Mouse (Mus musculus) 3T3-L1 (cell line): ENCODE results near the gene Micall1.

Experiments used
- DNase-seq: peaks from one replicate; pipeline ENCODE4 v3.0.0-alpha.2; 2015; ENCODE audit warnings: low read depth, low spot score

The Micall1 gene

GRCm38 (mm10) chr15:79097135-79097534 lies 11.6 kb upstream of the Micall1 start:
- DNase-seq: no peak

- no peak for DNase-seq
Measured at GRCm38 (mm10) chr15:79097611-79098025, 11.1 kb upstream of the Micall1 start.

GRCm38 (mm10) chr15:79098220-79098619 lies 10.5 kb upstream of the Micall1 start:
- no peak for DNase-seq

- DNase-seq: no peak
Measured at GRCm38 (mm10) chr15:79098868-79099267, 9.8 kb upstream of the Micall1 start.

GRCm38 (mm10) chr15:79099456-79099855 lies 9.2 kb upstream of the Micall1 start:
- DNase-seq: no peak

- DNase-seq: peak; percentile 70
Measured at GRCm38 (mm10) chr15:79100391-79100790, 8.3 kb upstream of the Micall1 start.

GRCm38 (mm10) chr15:79101531-79101930 lies 7.2 kb upstream of the Micall1 start:
- DNase-seq: peak; percentile 19

- DNase-seq: no peak
Measured at GRCm38 (mm10) chr15:79103264-79103663, 5.4 kb upstream of the Micall1 start.

- no peak for DNase-seq
Measured at GRCm38 (mm10) chr15:79105804-79106203, 2.9 kb upstream of the Micall1 start.

- peak; percentile 84 for DNase-seq
Measured at GRCm38 (mm10) chr15:79107966-79108365, 732 bp upstream of the Micall1 start.

- DNase-seq: peak; percentile 37
Measured at GRCm38 (mm10) chr15:79109321-79109934, 730 bp downstream of the Micall1 start.

GRCm38 (mm10) chr15:79110031-79110430 lies 1.3 kb downstream of the Micall1 start:
- DNase-seq: no peak

- DNase-seq: no peak
Measured at GRCm38 (mm10) chr15:79110528-79110927, 1.8 kb downstream of the Micall1 start.

- peak; percentile 21 for DNase-seq
Measured at GRCm38 (mm10) chr15:79111774-79112173, 3.1 kb downstream of the Micall1 start.

- DNase-seq: no peak
Measured at GRCm38 (mm10) chr15:79115276-79115675, 6.6 kb downstream of the Micall1 start.

GRCm38 (mm10) chr15:79119491-79119890 lies 10.8 kb downstream of the Micall1 start:
- no peak for DNase-seq

GRCm38 (mm10) chr15:79122119-79122518 lies 13.4 kb downstream of the Micall1 start:
- DNase-seq: no peak

GRCm38 (mm10) chr15:79122546-79122945 lies 13.8 kb downstream of the Micall1 start:
- DNase-seq: no peak

GRCm38 (mm10) chr15:79123751-79124150 lies 15.1 kb downstream of the Micall1 start:
- DNase-seq: no peak

GRCm38 (mm10) chr15:79124331-79124875 lies 15.7 kb downstream of the Micall1 start:
- no peak for DNase-seq

GRCm38 (mm10) chr15:79126217-79126932 lies 17.7 kb downstream of the Micall1 start:
- peak; percentile 67 for DNase-seq

- no peak for DNase-seq
Measured at GRCm38 (mm10) chr15:79127101-79127500, 18.4 kb downstream of the Micall1 start.

GRCm38 (mm10) chr15:79128208-79128607 lies 19.5 kb downstream of the Micall1 start:
- peak; percentile 29 for DNase-seq
